Mouse (Mus musculus) lung, adult 18-20 months (tissue): ENCODE results near the gene Tbx22.

Experiments used
- DNase-seq, 2 experiments: peaks; one replicate each; pipeline ENCODE4 v3.0.0; 2022; ENCODE audit warnings: mixed read lengths in 2 of 2

Tbx22 gene

GRCm38 (mm10) chrX:107667664-107668063, at the start of gene Tbx22:
Tbx22 (plus strand) TSS chrX:107667964.
- no peak for DNase-seq

GRCm38 (mm10) chrX:107668677-107669076, 913 bp downstream of the Tbx22 start:
- no peak for DNase-seq

GRCm38 (mm10) chrX:107679203-107679602, 11.4 kb downstream of the Tbx22 start:
- no peak for DNase-seq

GRCm38 (mm10) chrX:107708584-107708983, 40.8 kb downstream of the Tbx22 start:
- no peak for DNase-seq

- DNase-seq = no peak
These were observed 55.8 kb downstream of the Tbx22 start for GRCm38 (mm10) chrX:107723541-107723940.
